Mouse (Mus musculus) hindbrain, embryonic 11.5 days (tissue): ENCODE data around the gene Kif21b. TPM values are rescaled to one million over a fixed set of nuclear protein-coding genes. Genes with fewer than 3 reads are reported as not detected.

Experiments used
- ATAC-seq: fragments of 200-750 bp; cut with Nextera tagmentation; 2 replicates; pipeline ENCODE4 v1.8.0; 2017; ENCODE audit warnings: mild to moderate bottlenecking, moderate TSS enrichment, moderate library complexity; ENCODE audit not compliant: low FRiP score
- DNase-seq: peaks from one replicate; pipeline ENCODE4 v3.0.0-alpha.2; 2015; ENCODE audit warnings: low spot score
- H3K27ac ChIP-seq: fragments of 300-500 bp; sonication (generic); 2 replicates; pipeline ENCODE4 v1.5.1; 2014; ENCODE audit warnings: mild to moderate bottlenecking, low read depth, low read length
- H3K27me3 ChIP-seq: fragments of 300-500 bp; sonication (generic); 2 replicates; pipeline ENCODE4 v1.6.1; 2014; ENCODE audit warnings: mild to moderate bottlenecking, low read length, moderate library complexity, mixed read lengths; ENCODE audit not compliant: control insufficient read depth, insufficient read depth
- H3K36me3 ChIP-seq: fragments of 300-500 bp; sonication (generic); 2 replicates; pipeline ENCODE4 v1.6.1; 2014; ENCODE audit warnings: mild to moderate bottlenecking, low read length, moderate library complexity, mixed read lengths; ENCODE audit not compliant: control insufficient read depth, insufficient read depth
- H3K4me1 ChIP-seq: fragments of 300-500 bp; sonication (generic); replicated peaks from 2 replicates; pipeline ENCODE4 v1.6.1; 2014; ENCODE audit warnings: low read length, mixed read lengths; ENCODE audit not compliant: control insufficient read depth, insufficient read depth
- H3K4me2 ChIP-seq: fragments of 300-500 bp; sonication (generic); replicated peaks from 2 replicates; pipeline ENCODE4 v1.6.1; 2014; ENCODE audit warnings: mild to moderate bottlenecking, low read depth, low read length
- H3K4me3 ChIP-seq: fragments of 300-500 bp; sonication (generic); 2 replicates; pipeline ENCODE4 v1.5.1; 2014; ENCODE audit warnings: low read depth, low read length
- H3K9ac ChIP-seq: fragments of 300-500 bp; sonication (generic); 2 replicates; pipeline ENCODE4 v1.6.1; 2014; ENCODE audit warnings: low read depth, low read length
- H3K9me3 ChIP-seq: fragments of 300-500 bp; sonication (generic); 2 replicates; pipeline ENCODE4 v1.6.1; 2016; ENCODE audit warnings: low read length; ENCODE audit not compliant: control insufficient read depth
- WGBS: fragments of 180-500 bp; shearing (Covaris S2); extraction: QIAGEN DNeasy Blood & Tissue Kit; methylation state at CpG from one replicate; pipeline ENCODE4 v1.1.7; 2014; 5-methylcytosine and 5-hydroxymethylcytosine counted together
- polyA plus RNA-seq: library from polyadenylated mRNA; unstranded; fragments of >200 nt; fragmentation: Nextera tagmentation; extraction: Ambion mirVana; gene quantifications from 2 replicates; pipeline ENCODE4 v1.2.1, GENCODE M21; 2014

Kif21b gene
- polyA plus RNA-seq, 1 experiment from 2014 or later = 24.4 TPM

- Histone ChIP-seq H3K9ac (no peak overlapping the region), H3K27ac (no peak overlapping the region), H3K36me3 (peaks cover 6% of the 10 kb centered on the region), H3K27me3 (no peaks in the 10 kb centered on the region), H3K4me1 (no peaks in the 10 kb centered on the region), H3K4me3 (no peak overlapping the region), H3K4me2 (no peak overlapping the region), H3K9me3 (no peaks in the 10 kb centered on the region)
- 89% methylated on average over 4 of the region's 4 CpGs for WGBS
- ATAC-seq = no peak
- DNase-seq = no peak
Observed at GRCm38 (mm10) chr1:136156951-136157350, 25.8 kb downstream of the Kif21b start.

DNA sequence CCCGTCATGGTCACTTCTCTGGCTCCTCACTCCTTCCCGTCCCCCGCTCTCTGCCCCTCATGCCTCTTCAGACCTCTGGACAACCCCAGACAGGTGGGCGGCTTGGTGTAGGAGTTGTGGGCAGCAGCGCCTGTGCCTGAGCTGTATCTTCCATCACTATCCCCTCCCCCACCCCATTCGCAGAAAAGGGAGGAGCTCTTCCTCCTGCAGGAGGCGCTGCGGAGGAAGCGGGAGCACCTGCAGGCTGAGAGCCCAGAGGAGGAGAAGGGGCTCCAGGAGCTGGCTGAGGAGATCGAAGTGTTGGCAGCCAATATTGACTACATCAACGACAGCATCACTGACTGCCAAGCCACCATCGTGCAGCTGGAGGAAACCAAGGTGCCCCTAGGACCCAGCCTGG is 28.6 kb downstream of the Kif21b start:
- ATAC-seq (no peak), DNase-seq (peak; percentile 31)
- Histone ChIP-seq H3K9ac (no peak overlapping the region), H3K9me3 (no peaks in the 10 kb centered on the region), H3K4me1 (no peaks in the 10 kb centered on the region), H3K36me3 (no peaks in the 10 kb centered on the region), H3K27me3 (no peaks in the 10 kb centered on the region), H3K4me3 (no peak overlapping the region; the same call in 1 of the 2 replicates), H3K27ac (no peak overlapping the region), H3K4me2 (no peak overlapping the region)
- WGBS = 53% methylated on average over 11 of the region's 12 CpGs

GRCm38 (mm10) chr1:136160297-136160696 is 29.1 kb downstream of the Kif21b start:
- WGBS = 92% methylated on average over 12 of the region's 12 CpGs
- no peak for ATAC-seq
- H3K36me3 ChIP-seq = no peaks in the 10 kb centered on the region
- H3K4me1 ChIP-seq = no peaks in the 10 kb centered on the region
- no peak for DNase-seq
- no peak overlapping the region for H3K27ac ChIP-seq
- no peaks in the 10 kb centered on the region for H3K9me3 ChIP-seq
- H3K9ac ChIP-seq = no peak overlapping the region
- no peaks in the 10 kb centered on the region for H3K27me3 ChIP-seq
- H3K4me3 ChIP-seq = no peak overlapping the region
- no peak overlapping the region for H3K4me2 ChIP-seq

GRCm38 (mm10) chr1:136160930-136161329 is 29.7 kb downstream of the Kif21b start:
- Histone ChIP-seq H3K9me3 (no peaks in the 10 kb centered on the region), H3K4me3 (no peak overlapping the region), H3K9ac (no peak overlapping the region), H3K27me3 (no peaks in the 10 kb centered on the region), H3K4me1 (no peaks in the 10 kb centered on the region), H3K36me3 (no peaks in the 10 kb centered on the region), H3K27ac (no peak overlapping the region), H3K4me2 (no peak overlapping the region)
- ATAC-seq (no peak), DNase-seq (no peak)
- 92% methylated on average over 6 of the region's 6 CpGs for WGBS

- Histone ChIP-seq H3K9ac (no peak overlapping the region), H3K36me3 (no peaks in the 10 kb centered on the region), H3K4me2 (no peak overlapping the region), H3K4me1 (no peaks in the 10 kb centered on the region), H3K9me3 (no peaks in the 10 kb centered on the region), H3K4me3 (no peak overlapping the region), H3K27me3 (no peaks in the 10 kb centered on the region), H3K27ac (no peak overlapping the region)
- DNase-seq (no peak), ATAC-seq (no peak)
- WGBS = 94% methylated on average over 7 of the region's 7 CpGs
Observed at GRCm38 (mm10) chr1:136161333-136161921, 30.2 kb downstream of the Kif21b start.

GRCm38 (mm10) chr1:136165436-136165835 is 34.2 kb downstream of the Kif21b start:
- H3K4me1 ChIP-seq = no peaks in the 10 kb centered on the region
- 52% methylated on average over 2 of the region's 2 CpGs for WGBS
- DNase-seq (peak; percentile 26), ATAC-seq (peak; percentile 10; the same call in 1 of the 2 replicates)
- H3K4me2 ChIP-seq = no peak overlapping the region
- H3K9me3 ChIP-seq = no peaks in the 10 kb centered on the region
- no peaks in the 10 kb centered on the region for H3K36me3 ChIP-seq
- no peak overlapping the region for H3K27ac ChIP-seq
- no peaks in the 10 kb centered on the region for H3K27me3 ChIP-seq
- no peak overlapping the region for H3K9ac ChIP-seq
- H3K4me3 ChIP-seq = no peak overlapping the region

DNA sequence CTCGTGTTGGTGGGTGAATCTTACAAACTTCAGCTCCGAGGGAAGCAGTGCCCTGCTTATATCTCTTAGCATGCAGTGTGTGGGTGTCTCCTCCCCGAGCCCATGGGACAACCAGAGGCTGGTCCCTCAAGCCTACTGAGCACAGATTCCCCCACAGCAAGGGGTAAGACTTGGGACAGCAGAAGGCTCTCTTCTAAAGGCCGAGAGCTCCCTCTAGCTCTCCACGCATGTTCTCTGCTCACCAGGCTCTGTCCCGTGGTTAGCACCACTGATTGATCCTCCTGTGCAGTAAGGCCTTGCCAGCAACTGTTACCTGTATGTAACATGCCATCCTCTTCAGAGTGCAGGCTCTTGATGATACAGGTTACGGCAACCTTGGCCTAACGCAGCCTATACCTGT is 36.5 kb downstream of the Kif21b start:
- Histone ChIP-seq H3K9ac (no peak overlapping the region), H3K4me2 (no peak overlapping the region), H3K36me3 (no peaks in the 10 kb centered on the region), H3K9me3 (no peaks in the 10 kb centered on the region), H3K27me3 (no peaks in the 10 kb centered on the region), H3K4me3 (no peak overlapping the region), H3K4me1 (peaks cover under 1% of the 10 kb centered on the region; the same call in 1 of the 2 replicates), H3K27ac (no peak overlapping the region)
- DNase-seq = no peak
- no peak for ATAC-seq
- WGBS = 73% methylated on average over 8 of the region's 8 CpGs

DNA sequence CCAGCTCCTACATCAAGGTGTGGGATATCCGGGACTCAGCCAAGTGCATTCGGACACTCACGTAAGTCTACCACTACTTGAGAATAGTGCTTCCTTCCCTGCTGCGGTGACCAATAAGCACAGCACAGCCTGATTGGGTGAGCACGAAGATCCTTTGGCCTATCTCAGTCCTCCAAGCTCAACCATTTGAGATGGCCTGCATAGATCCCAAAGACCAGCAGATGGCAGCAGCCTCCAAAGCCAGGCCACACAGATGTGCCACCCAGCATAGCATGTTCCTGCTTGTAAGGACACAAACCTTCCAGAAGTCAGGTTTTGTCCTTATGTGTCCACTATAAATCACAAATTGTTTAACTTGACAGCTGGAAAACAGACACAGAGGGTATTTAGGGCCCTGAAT is 38.9 kb downstream of the Kif21b start:
- Histone ChIP-seq H3K9me3 (no peaks in the 10 kb centered on the region), H3K36me3 (no peaks in the 10 kb centered on the region), H3K4me3 (no peak overlapping the region), H3K27me3 (no peaks in the 10 kb centered on the region), H3K27ac (no peak overlapping the region), H3K9ac (no peak overlapping the region), H3K4me1 (peaks cover 11% of the 10 kb centered on the region), H3K4me2 (no peak overlapping the region)
- peak; percentile 59 for ATAC-seq
- 7% methylated on average over 5 of the region's 5 CpGs for WGBS
- DNase-seq = peak; percentile 88

- Histone ChIP-seq H3K9me3 (no peaks in the 10 kb centered on the region), H3K27me3 (no peaks in the 10 kb centered on the region), H3K9ac (no peak overlapping the region), H3K4me1 (peaks cover 11% of the 10 kb centered on the region), H3K27ac (no peak overlapping the region), H3K4me3 (no peak overlapping the region), H3K4me2 (no peak overlapping the region), H3K36me3 (no peaks in the 10 kb centered on the region)
- WGBS = 64% methylated on average over 12 of the region's 12 CpGs
- ATAC-seq (no peak), DNase-seq (no peak)
Observed at GRCm38 (mm10) chr1:136172696-136173095, 41.5 kb downstream of the Kif21b start.
